Mouse (Mus musculus) CH12.LX (cell line): ENCODE data around the gene Tdrd12. TPM values are rescaled to one million over a fixed set of nuclear protein-coding genes. Genes with fewer than 3 reads are reported as not detected.

ENCODE experiments used
- DNase-seq: peaks from one replicate; pipeline ENCODE4 v3.0.0-alpha.2; 2013; ENCODE audit errors: extremely low read depth
- H3K27ac ChIP-seq: 2 replicates; pipeline ENCODE4 v1.5.1; 2012; ENCODE audit warnings: low read depth, mild to moderate bottlenecking, control low read depth, moderate library complexity; ENCODE audit not compliant: insufficient read depth
- H3K27me3 ChIP-seq: replicated peaks from 2 replicates; pipeline ENCODE3; 2012; ENCODE audit warnings: inconsistent platforms
- H3K36me3 ChIP-seq, 2 experiments: replicated peaks in 1 of 2; 2 replicates each; pipeline versions ENCODE3 to v1.6.1; 2012; ENCODE audit warnings: inconsistent platforms in 1 of 2, low read length in 1 of 2, mild to moderate bottlenecking in 1 of 2, mixed read lengths in 1 of 2, moderate library complexity in 1 of 2; ENCODE audit not compliant: control insufficient read depth in 1 of 2, insufficient read depth in 1 of 2
- H3K4me1 ChIP-seq, 2 experiments: 2 replicates each; pipeline ENCODE4 v1.6.1; 2012; ENCODE audit warnings: inconsistent platforms in 1 of 2, moderate library complexity in 1 of 2; ENCODE audit not compliant: insufficient read depth in 2 of 2, control insufficient read depth in 1 of 2
- H3K4me2 ChIP-seq: 2 replicates; pipeline ENCODE4 v1.6.1; 2012; ENCODE audit warnings: low read depth, mild to moderate bottlenecking, control low read depth; ENCODE audit not compliant: poor library complexity, insufficient read depth, severe bottlenecking
- H3K4me3 ChIP-seq, 3 experiments: fragments of 150-350 bp in 1 of 3; sonication (generic) in 1 of 3; replicated peaks in 1 of 3; 2 replicates each; pipeline versions ENCODE3 to v1.5.1; 2011 to 2012; ENCODE audit warnings: low read depth in 2 of 3, low read length in 2 of 3, mild to moderate bottlenecking in 2 of 3, moderate library complexity in 2 of 3, control low read depth in 1 of 3, improper control_type of control experiment in 1 of 3, inconsistent platforms in 1 of 3, mixed read lengths in 1 of 3; ENCODE audit not compliant: poor library complexity in 1 of 3
- H3K79me2 ChIP-seq: replicated peaks from 2 replicates; pipeline ENCODE4 v1.6.1; 2012; ENCODE audit warnings: mild to moderate bottlenecking, moderate library complexity; ENCODE audit not compliant: control insufficient read depth, poor library complexity, insufficient read depth, severe bottlenecking; ENCODE audit errors: extremely low read depth
- H3K9ac ChIP-seq: 2 replicates; pipeline ENCODE4 v1.6.1; 2012; ENCODE audit warnings: low read depth, mild to moderate bottlenecking, control low read depth, moderate library complexity; ENCODE audit not compliant: insufficient read depth
- H3K9me3 ChIP-seq: replicated peaks from 2 replicates; pipeline ENCODE3; 2012; ENCODE audit warnings: low read length, inconsistent platforms, mixed read lengths
- CHD1 ChIP-seq: IDR thresholded peaks from 2 replicates; pipeline ENCODE4 v1.6.1; 2012; ENCODE audit warnings: low read depth, low read length, improper control_type of control experiment, inconsistent platforms
- ELF1 ChIP-seq: IDR thresholded peaks from 2 replicates; pipeline ENCODE4 v1.6.1; 2014; ENCODE audit warnings: low read depth, mild to moderate bottlenecking, inconsistent platforms, low read length, improper control_type of control experiment
- EP300 ChIP-seq: IDR thresholded peaks from 2 replicates; pipeline ENCODE4 v1.6.1; 2011; ENCODE audit warnings: low read length, improper control_type of control experiment
- ETS1 ChIP-seq: conservative IDR thresholded peaks from 2 replicates; pipeline ENCODE4 v1.6.1; 2012; ENCODE audit warnings: low read depth, mild to moderate bottlenecking, inconsistent platforms, low read length, improper control_type of control experiment, moderate library complexity
- HCFC1 ChIP-seq: IDR thresholded peaks from 2 replicates; pipeline ENCODE4 v1.6.1; 2012; ENCODE audit warnings: low read depth, mild to moderate bottlenecking, inconsistent platforms, low read length, improper control_type of control experiment
- KAT2A ChIP-seq: IDR thresholded peaks from 2 replicates; pipeline ENCODE4 v1.6.1; 2012; ENCODE audit warnings: low read length, improper control_type of control experiment, inconsistent platforms; ENCODE audit not compliant: insufficient replicate concordance
- MAFK ChIP-seq: IDR thresholded peaks from 2 replicates; pipeline ENCODE4 v1.6.1; 2011; ENCODE audit warnings: low read length, improper control_type of control experiment; ENCODE audit not compliant: insufficient replicate concordance
- MAX ChIP-seq: IDR thresholded peaks from 2 replicates; pipeline ENCODE4 v1.6.1; 2011; ENCODE audit warnings: low read length, improper control_type of control experiment
- MAZ ChIP-seq: IDR thresholded peaks from 2 replicates; pipeline ENCODE4 v1.6.1; 2012; ENCODE audit warnings: low read depth, mild to moderate bottlenecking, inconsistent platforms, low read length, improper control_type of control experiment, moderate library complexity
- MEF2A ChIP-seq: IDR thresholded peaks from 2 replicates; pipeline ENCODE4 v1.6.1; 2014; ENCODE audit warnings: low read depth, mild to moderate bottlenecking, inconsistent platforms, low read length, improper control_type of control experiment, borderline replicate concordance
- MXI1 ChIP-seq: IDR thresholded peaks from 2 replicates; pipeline ENCODE4 v1.6.1; 2011; ENCODE audit warnings: mild to moderate bottlenecking, low read depth, low read length, improper control_type of control experiment
- NELFE ChIP-seq: IDR thresholded peaks from 2 replicates; pipeline ENCODE4 v1.6.1; 2011; ENCODE audit warnings: low read depth, low read length, improper control_type of control experiment
- NRF1 ChIP-seq: IDR thresholded peaks from 2 replicates; pipeline ENCODE4 v1.6.1; 2014; ENCODE audit warnings: low read depth, mild to moderate bottlenecking, inconsistent platforms, low read length, improper control_type of control experiment, moderate library complexity
- PAX5 ChIP-seq: IDR thresholded peaks from 2 replicates; pipeline ENCODE4 v1.6.1; 2012; ENCODE audit warnings: low read length, inconsistent platforms, mixed read lengths
- RAD21 ChIP-seq: IDR thresholded peaks from 2 replicates; pipeline ENCODE4 v1.6.1; 2011; ENCODE audit warnings: low read depth, mild to moderate bottlenecking, low read length, improper control_type of control experiment, moderate library complexity
- SIN3A ChIP-seq: IDR thresholded peaks from 2 replicates; pipeline ENCODE4 v1.6.1; 2012; ENCODE audit warnings: low read length, improper control_type of control experiment, inconsistent platforms
- SMC3 ChIP-seq: IDR thresholded peaks from 2 replicates; pipeline ENCODE4 v1.6.1; 2011; ENCODE audit warnings: low read depth, low read length, improper control_type of control experiment
- TBP ChIP-seq: conservative IDR thresholded peaks from 2 replicates; pipeline ENCODE4 v1.6.1; 2011; ENCODE audit warnings: low read depth, low read length, improper control_type of control experiment
- USF1 ChIP-seq: IDR thresholded peaks from 2 replicates; pipeline ENCODE4 v1.6.1; 2014; ENCODE audit warnings: low read depth, mild to moderate bottlenecking, inconsistent platforms, low read length, improper control_type of control experiment
- ZKSCAN1 ChIP-seq: IDR thresholded peaks from 2 replicates; pipeline ENCODE4 v1.6.1; 2012; ENCODE audit warnings: low read depth, inconsistent platforms, low read length, improper control_type of control experiment, borderline replicate concordance
- dilution Hi-C: fragments of 300-500 bp; cut with MboI; formaldehyde crosslinking; loops from 2 replicates; pipeline ENCODE4 v1.14.3; 2020; ENCODE audit warnings: low sequenced_read_pairs; ENCODE audit not compliant: extremely low pct_unique_long_range_greater_than_20kb, extremely low pct_ligation_motif_present
- in situ Hi-C: fragments of 300-500 bp; cut with MboI; formaldehyde crosslinking; loops from 3 replicates; pipeline ENCODE4 v1.14.3; 2019; ENCODE audit warnings: low sequenced_read_pairs, low pct_ligation_motif_present, low pct_unique_long_range_greater_than_20kb, mixed read lengths
- polyA plus RNA-seq: library from polyadenylated mRNA; unstranded; fragments of >175 nt; gene quantifications from 2 replicates; pipeline ENCODE4 v1.2.1, GENCODE M21; 2012; ENCODE audit warnings: low read depth; ENCODE audit not compliant: insufficient read length
- total RNA-seq, 2 experiments: library from RNA; depleted of rRNA; stranded (reverse); fragments of 300-350 nt in 1 of 2; fragments of >200 nt in 1 of 2; gene quantifications; 2 replicates each; pipeline ENCODE4 v1.2.3; 2012 to 2014

Gene Tdrd12
- total and polyA plus RNA-seq, 3 experiments = 0.08 to 0.21 (median 0.19) TPM

DNA sequence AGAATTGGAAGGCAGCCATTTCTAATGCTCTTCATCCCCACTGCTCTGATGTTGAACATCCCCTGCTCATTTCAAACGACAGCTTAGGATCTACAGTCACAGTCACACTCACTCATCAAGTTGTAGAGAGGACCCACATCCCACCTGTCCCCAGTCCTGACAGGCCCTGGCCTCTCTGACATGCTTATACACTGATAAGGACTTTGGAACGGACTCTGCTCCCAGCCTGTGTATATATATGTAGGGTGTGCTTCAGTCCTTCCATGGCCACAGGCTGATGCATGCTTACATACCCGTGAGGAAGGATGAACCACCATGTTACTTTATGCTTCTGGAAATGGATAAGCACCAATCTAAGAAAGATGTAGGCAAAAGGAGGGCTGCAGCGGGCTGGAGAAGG, 76.6 kb downstream of the Tdrd12 start (continued):
- TF ChIP-seq HCFC1 = no peak

DNA sequence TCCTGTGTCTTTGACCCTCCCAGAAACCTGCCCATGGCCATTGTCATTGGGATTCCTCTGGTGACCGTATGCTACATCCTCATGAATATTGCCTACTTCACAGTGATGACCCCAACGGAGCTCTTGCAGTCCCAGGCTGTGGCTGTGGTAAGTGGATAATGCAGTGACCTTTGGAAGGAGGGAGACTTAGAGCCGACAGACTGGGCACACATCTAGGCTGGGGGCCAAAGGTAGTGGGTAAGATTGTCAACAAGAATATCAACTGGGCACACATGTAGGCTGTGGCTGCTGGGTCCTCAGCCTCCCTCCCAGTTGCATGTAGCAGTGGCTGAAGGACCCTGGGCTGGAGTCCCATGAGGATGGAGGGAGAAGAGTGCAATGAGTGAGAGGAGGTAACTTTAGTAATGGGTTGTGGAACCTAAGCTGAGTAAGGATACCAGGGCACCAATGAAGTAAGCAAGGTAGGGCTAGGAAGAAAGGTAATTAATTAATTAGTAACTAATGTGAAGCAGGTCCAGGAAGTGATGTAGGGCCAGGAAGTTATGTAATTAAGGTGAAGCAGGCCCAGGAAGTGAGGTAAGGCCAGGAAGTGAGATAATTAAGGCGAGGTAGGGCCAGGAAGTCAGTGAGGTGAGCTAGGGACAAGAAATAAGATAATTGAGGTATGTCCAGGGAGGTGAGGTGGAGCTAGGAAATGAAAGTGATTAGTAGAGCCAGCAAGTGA, 81.3 kb downstream of the Tdrd12 start:
- no peak for DNase-seq
- Histone ChIP-seq H3K9ac (no peak overlapping the region), H3K36me3 (no peaks in the 10 kb centered on the region), H3K79me2 (no peaks in the 10 kb centered on the region), H3K4me2 (no peak overlapping the region), H3K27me3 (no peaks in the 10 kb centered on the region), H3K4me3 (no peak overlapping the region), H3K27ac (no peak overlapping the region), H3K4me1 (no peaks in the 10 kb centered on the region; a peak in 1 of 4 replicates), H3K9me3 (no peaks in the 10 kb centered on the region)
- TF ChIP-seq HCFC1 = no peak
- TF ChIP-seq MXI1 = no peak
- no peak for TF ChIP-seq KAT2A
- no peak for TF ChIP-seq ZKSCAN1
- no peak for TF ChIP-seq MAX
- no peak for TF ChIP-seq ETS1
- no peak for TF ChIP-seq SIN3A
- no peak for TF ChIP-seq MAFK
- no peak for TF ChIP-seq RAD21
- TF ChIP-seq ELF1 = no peak
- no peak for TF ChIP-seq MAZ
- TF ChIP-seq TBP = no peak
- no peak for TF ChIP-seq PAX5
- TF ChIP-seq NELFE = no peak
- TF ChIP-seq EP300 = no peak
- in situ Hi-C loops (no loop called here), dilution Hi-C loops (no loop called here)

DNA sequence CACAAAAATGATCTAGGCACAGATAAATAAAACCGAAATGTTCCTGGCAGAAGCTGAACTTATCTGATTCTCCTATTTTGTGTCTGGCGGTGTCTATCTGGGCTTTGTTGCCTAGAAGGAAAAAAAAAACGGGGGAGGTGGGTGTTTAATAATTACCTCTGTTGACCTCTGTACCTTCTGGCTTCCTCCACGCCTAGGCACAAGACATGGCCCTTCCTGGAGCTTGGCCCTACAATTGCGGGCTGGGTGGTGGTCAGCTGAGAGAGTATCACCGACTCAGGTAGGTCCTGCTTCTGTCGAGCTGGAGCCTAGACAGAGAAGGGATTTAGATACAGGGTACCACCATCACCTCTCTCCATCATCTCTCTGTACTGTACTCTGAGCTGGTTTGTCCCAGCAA, 88.7 kb downstream of the Tdrd12 start:
- dilution Hi-C loops (no loop called here), in situ Hi-C loops (loop anchor here (10.0 kb wide), 1 partner anchor 46 kb away; no protein-coding TSS in a partner anchor)
- Histone ChIP-seq H3K4me1 (peaks cover 2 to 11% of the 10 kb centered on the region in 2 experiments; a peak in 2 of 4 replicates), H3K36me3 (no peaks in the 10 kb centered on the region), H3K9me3 (no peaks in the 10 kb centered on the region), H3K9ac (no peak overlapping the region), H3K4me2 (no peak overlapping the region), H3K4me3 (no peak overlapping the region), H3K27ac (no peak overlapping the region), H3K27me3 (peaks cover 10% of the 10 kb centered on the region), H3K79me2 (no peaks in the 10 kb centered on the region)
- DNase-seq = no peak
- TF ChIP-seq MAFK (no peak), TBP (no peak), CHD1 (no peak), MEF2A (no peak), SMC3 (no peak), USF1 (no peak), NRF1 (no peak), MAZ (no peak)
